ENCODE assay signal across 22 mouse cellular contexts in the genomic region with DNA sequence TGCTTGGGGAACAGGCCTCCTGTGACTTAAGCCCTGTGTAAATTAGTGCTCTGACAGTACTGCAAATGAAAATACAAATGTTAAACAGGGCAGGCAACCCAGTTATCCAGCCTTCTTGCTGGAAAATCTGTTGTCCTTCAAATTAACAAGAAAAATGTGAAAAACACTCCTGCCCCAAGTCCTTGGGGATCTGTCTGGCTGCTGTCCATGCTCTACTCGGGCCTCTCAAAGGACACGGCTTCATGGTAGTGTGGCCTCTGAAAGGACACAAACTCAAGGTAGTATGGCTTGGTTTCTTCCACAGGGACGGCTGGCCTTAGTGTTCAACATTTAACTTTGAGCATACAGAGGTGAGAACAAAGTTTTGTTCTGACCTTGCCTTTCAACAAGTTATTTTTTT.
DNase-seq lines count a peak whose midpoint lies in the region; ATAC-seq and TF ChIP-seq lines count a peak whose summit lies in the region.
"Had no signal": no experiment of that assay in that cellular context is flagged by ENCODE, and none has a peak within 500 bp of the region (broad histone marks: within the 10 kb centered on the region; RNA-seq: fewer than 3 reads in every experiment).

No protein-coding gene starts in this region.

- no peak overlapping the region for H3K4me3 ChIP-seq in kidney, postnatal 0 days (replicated peaks; ENCODE audit: low read depth, low read length)
- H3K4me3 ChIP-seq in limb, embryonic 13.5 days: no peak overlapping the region
- no peak overlapping the region for H3K4me3 ChIP-seq in limb, embryonic 10.5 days
- H3K4me3 ChIP-seq: embryonic facial prominence, embryonic 10.5 days; forebrain, embryonic 13.5 days; heart, adult 2 months; heart, embryonic 15.5 days; hindbrain, embryonic 10.5 days had no signal

- no peak for TF ChIP-seq CTCF in kidney, postnatal 0 days (IDR thresholded peaks at IDR 0.05; ENCODE audit: low read depth)

- H3K9me3 ChIP-seq in kidney, postnatal 0 days (replicated peaks; ENCODE audit: low read length): no peaks in the 10 kb centered on the region
- H3K9me3 ChIP-seq in limb, embryonic 13.5 days: no peaks in the 10 kb centered on the region
- no peaks in the 10 kb centered on the region for H3K9me3 ChIP-seq in limb, embryonic 10.5 days (replicated peaks)
- H3K9me3 ChIP-seq: embryonic facial prominence, embryonic 10.5 days; forebrain, embryonic 13.5 days; heart, embryonic 15.5 days; hindbrain, embryonic 10.5 days had no signal

- no peaks in the 10 kb centered on the region for H3K27me3 ChIP-seq in kidney, postnatal 0 days (ENCODE audit: insufficient read depth, low read length)
- H3K27me3 ChIP-seq in limb, embryonic 13.5 days: no peaks in the 10 kb centered on the region
- no peaks in the 10 kb centered on the region for H3K27me3 ChIP-seq in limb, embryonic 10.5 days (ENCODE audit: low read depth, poor library complexity, severe bottlenecking)
- H3K27me3 ChIP-seq: CH12.LX; forebrain, embryonic 13.5 days; heart, embryonic 15.5 days; Patski had no signal

- no peak overlapping the region for H3K4me2 ChIP-seq in kidney, postnatal 0 days (ENCODE audit: low read length)
- H3K4me2 ChIP-seq in limb, embryonic 13.5 days (replicated peaks): no peak overlapping the region
- H3K4me2 ChIP-seq: forebrain, embryonic 13.5 days; heart, embryonic 11.5 days; heart, embryonic 15.5 days; hindbrain, embryonic 14.5 days had no signal

- H3K27ac ChIP-seq in kidney, postnatal 0 days: no peak overlapping the region
- no peak overlapping the region for H3K27ac ChIP-seq in limb, embryonic 13.5 days
- H3K27ac ChIP-seq in limb, embryonic 10.5 days: no peak overlapping the region
- H3K27ac ChIP-seq: embryonic facial prominence, embryonic 10.5 days; forebrain, embryonic 13.5 days; heart, adult 2 months; heart, embryonic 15.5 days; hindbrain, embryonic 10.5 days; hindbrain, embryonic 14.5 days had no signal

- no peaks in the 10 kb centered on the region for H3K36me3 ChIP-seq in kidney, postnatal 0 days (ENCODE audit: insufficient read depth, low read length)
- H3K36me3 ChIP-seq in limb, embryonic 13.5 days: no peaks in the 10 kb centered on the region
- no peaks in the 10 kb centered on the region for H3K36me3 ChIP-seq in limb, embryonic 10.5 days
- H3K36me3 ChIP-seq: embryonic facial prominence, embryonic 10.5 days; heart, embryonic 15.5 days; hindbrain, embryonic 10.5 days had no signal

- DNase-seq in kidney, postnatal 0 days (ENCODE audit: low spot score): peak; percentile 7
- DNase-seq in kidney, postnatal 25 days: no peak
- no peak for DNase-seq in limb, embryonic 10.5 days (ENCODE audit: low spot score)
- DNase-seq in adrenal gland, adult 8-10 months: peak; percentile 44
- peak; percentile 36 for DNase-seq in adrenal gland, postnatal 25 days
- no peak for DNase-seq in lung, postnatal 25 days (ENCODE audit: low spot score)
- DNase-seq in testis, postnatal 10 days (ENCODE audit: low spot score): no peak
- DNase-seq: cerebellum, adult 2 months; forebrain, postnatal 0 days; gastrocnemius, postnatal 14 days; heart, adult 2 months; heart, postnatal 14 days had no signal

- ATAC-seq in kidney, postnatal 0 days (replicated peaks; ENCODE audit: low FRiP score, low read depth): no peak
- ATAC-seq in limb, embryonic 13.5 days (ENCODE audit: low FRiP score, low read depth): 0 out of 2 replicates have a peak, but pooled peaks have one; percentile 44
- ATAC-seq: activated CD4-positive, CD25-positive, alpha-beta regulatory T cell, adult 4 months; forebrain, embryonic 13.5 days; forebrain, postnatal 0 days; Patski had no signal

- H3K4me1 ChIP-seq in kidney, postnatal 0 days (replicated peaks; ENCODE audit: insufficient read depth, low read length): no peaks in the 10 kb centered on the region
- H3K4me1 ChIP-seq in limb, embryonic 13.5 days: peaks cover 6% of the 10 kb centered on the region; the same call in 1 of the 2 replicates
- H3K4me1 ChIP-seq in limb, embryonic 10.5 days: no peaks in the 10 kb centered on the region
- H3K4me1 ChIP-seq: embryonic facial prominence, embryonic 10.5 days; forebrain, embryonic 13.5 days; heart, embryonic 15.5 days; hindbrain, embryonic 10.5 days had no signal

- 64% methylated on average over 3 of the region's 3 CpGs for WGBS in kidney, postnatal 0 days
- 60% methylated on average over 3 of the region's 3 CpGs for WGBS in limb, embryonic 13.5 days
- 89% methylated on average over 3 of the region's 3 CpGs for WGBS in limb, embryonic 10.5 days

- no peak overlapping the region for H3K9ac ChIP-seq in kidney, postnatal 0 days (ENCODE audit: low read depth, low read length)
- H3K9ac ChIP-seq in limb, embryonic 13.5 days: no peak overlapping the region
- H3K9ac ChIP-seq: forebrain, embryonic 13.5 days; forebrain, postnatal 0 days; heart, embryonic 15.5 days; hindbrain, embryonic 14.5 days had no signal

Comparison
In these comparisons a context has a peak if more than half of its experiments do, and no peak if none do; other contexts are left out.
1. DNase-seq: peak in kidney, postnatal 0 days (single experiment), adrenal gland, adult 8-10 months (single experiment) and adrenal gland, postnatal 25 days (single experiment); none in kidney, postnatal 25 days (0 of 2), limb, embryonic 10.5 days (single experiment), lung, postnatal 25 days (single experiment) and testis, postnatal 10 days (single experiment).